18 mouse cellular contexts compared by ENCODE assay signal in genomic region chr5:148153403-148153713, GRCm38 (mm10).
DNase-seq lines count a peak whose midpoint lies in the region; ATAC-seq and TF ChIP-seq lines count a peak whose summit lies in the region.
"Had no signal": no experiment of that assay in that cellular context is flagged by ENCODE, and none has a peak within 500 bp of the region (broad histone marks: within the 10 kb centered on the region; RNA-seq: fewer than 3 reads in every experiment).

No protein-coding gene starts in this region.

- no peak overlapping the region for H3K4me3 ChIP-seq in lung, embryonic 14.5 days (ENCODE audit: low read depth, low read length)
- H3K4me3 ChIP-seq in forebrain, postnatal 0 days (ENCODE audit: low read depth, low read length): no peak overlapping the region
- no peak overlapping the region for H3K4me3 ChIP-seq in hindbrain, postnatal 0 days (ENCODE audit: low read length)
- H3K4me3 ChIP-seq in neural tube, embryonic 15.5 days (replicated peaks): no peak overlapping the region
- H3K4me3 ChIP-seq: heart, adult 2 months; liver, embryonic 15.5 days; megakaryocyte, embryonic 14.5 days had no signal

- peaks cover 3% of the 10 kb centered on the region; the same call in 1 of the 2 replicates for H3K9me3 ChIP-seq in lung, embryonic 14.5 days (ENCODE audit: low read depth, low read length)
- no peaks in the 10 kb centered on the region for H3K9me3 ChIP-seq in forebrain, postnatal 0 days (ENCODE audit: low read length)
- H3K9me3 ChIP-seq in hindbrain, postnatal 0 days (ENCODE audit: low read length): 0 out of 2 replicates have a peak, but pooled peaks cover 3% of the 10 kb centered on the region
- H3K9me3 ChIP-seq in neural tube, embryonic 15.5 days (replicated peaks): no peaks in the 10 kb centered on the region
- H3K9me3 ChIP-seq: liver, embryonic 15.5 days had no signal

- no peaks in the 10 kb centered on the region for H3K36me3 ChIP-seq in lung, embryonic 14.5 days (ENCODE audit: insufficient read depth)
- H3K36me3 ChIP-seq in forebrain, postnatal 0 days (ENCODE audit: insufficient read depth): no peaks in the 10 kb centered on the region
- no peaks in the 10 kb centered on the region for H3K36me3 ChIP-seq in hindbrain, postnatal 0 days (ENCODE audit: insufficient read depth, low read length)
- H3K36me3 ChIP-seq in neural tube, embryonic 15.5 days: no peaks in the 10 kb centered on the region
- H3K36me3 ChIP-seq: liver, embryonic 15.5 days had no signal

- H3K9ac ChIP-seq in lung, embryonic 14.5 days: no peak overlapping the region
- H3K9ac ChIP-seq in forebrain, postnatal 0 days: no peak overlapping the region
- H3K9ac ChIP-seq in hindbrain, postnatal 0 days (replicated peaks; ENCODE audit: low read length): no peak overlapping the region
- no peak overlapping the region for H3K9ac ChIP-seq in neural tube, embryonic 15.5 days (replicated peaks)
- H3K9ac ChIP-seq: liver, embryonic 15.5 days had no signal

- peak overlapping the region; percentile 35; the same call in 1 of the 2 replicates for H3K4me2 ChIP-seq in lung, embryonic 14.5 days
- peak overlapping the region; percentile 26; the same call in 1 of the 2 replicates for H3K4me2 ChIP-seq in forebrain, postnatal 0 days (ENCODE audit: low read depth)
- H3K4me2 ChIP-seq in hindbrain, postnatal 0 days (ENCODE audit: low read depth, low read length): peak overlapping the region; percentile 29; the same call in 1 of the 2 replicates
- peak overlapping the region; percentile 36 for H3K4me2 ChIP-seq in neural tube, embryonic 15.5 days
- H3K4me2 ChIP-seq: liver, embryonic 15.5 days had no signal

- 46% methylated on average over 9 of the region's 9 CpGs for WGBS in lung, embryonic 14.5 days
- 14% methylated on average over 9 of the region's 9 CpGs for WGBS in forebrain, postnatal 0 days
- WGBS in hindbrain, postnatal 0 days: 17% methylated on average over 9 of the region's 9 CpGs
- WGBS in neural tube, embryonic 15.5 days: 26% methylated on average over 9 of the region's 9 CpGs

- H3K27me3 ChIP-seq in lung, embryonic 14.5 days (ENCODE audit: insufficient read depth, low read length): no peaks in the 10 kb centered on the region
- no peaks in the 10 kb centered on the region for H3K27me3 ChIP-seq in forebrain, postnatal 0 days (ENCODE audit: insufficient read depth, low read length)
- no peaks in the 10 kb centered on the region for H3K27me3 ChIP-seq in hindbrain, postnatal 0 days (ENCODE audit: insufficient read depth, low read length)
- H3K27me3 ChIP-seq in neural tube, embryonic 15.5 days (replicated peaks): no peaks in the 10 kb centered on the region
- H3K27me3 ChIP-seq: CH12.LX; liver, embryonic 15.5 days; megakaryocyte, embryonic 14.5 days had no signal

- H3K27ac ChIP-seq in lung, embryonic 14.5 days (ENCODE audit: low read depth): no peak overlapping the region
- no peak overlapping the region for H3K27ac ChIP-seq in forebrain, postnatal 0 days (ENCODE audit: low read depth, low read length)
- no peak overlapping the region for H3K27ac ChIP-seq in hindbrain, postnatal 0 days
- H3K27ac ChIP-seq in neural tube, embryonic 15.5 days (replicated peaks): peak overlapping the region; percentile 70
- H3K27ac ChIP-seq: heart, adult 2 months; liver, embryonic 15.5 days had no signal

- no peak for ATAC-seq in lung, embryonic 14.5 days (ENCODE audit: insufficient read depth)
- ATAC-seq in forebrain, postnatal 0 days: no peak
- ATAC-seq in hindbrain, postnatal 0 days: no peak
- ATAC-seq in neural tube, embryonic 15.5 days (ENCODE audit: low FRiP score): no peak

- no peak for DNase-seq in lung, embryonic 14.5 days
- no peak for DNase-seq in lung, postnatal 14 days
- no peak for DNase-seq in forebrain, postnatal 0 days
- no peak for DNase-seq in hindbrain, postnatal 0 days (ENCODE audit: low spot score)
- DNase-seq in cerebellum, adult 18-20 months: no peak
- no peak for DNase-seq in adrenal gland, postnatal 36 days
- DNase-seq: adrenal gland, postnatal 14 days; cerebellum, postnatal 25 days; heart, adult 2 months; kidney, adult 2 months; kidney, postnatal 36 days; lung, postnatal 10 days; right cerebral cortex, postnatal 25 days; thymus, postnatal 25 days had no signal

- no peaks in the 10 kb centered on the region for H3K4me1 ChIP-seq in lung, embryonic 14.5 days (ENCODE audit: insufficient read depth)
- 0 out of 2 replicates have a peak, but pooled peaks cover 6% of the 10 kb centered on the region for H3K4me1 ChIP-seq in forebrain, postnatal 0 days (ENCODE audit: insufficient read depth)
- peaks cover 3% of the 10 kb centered on the region; the same call in 1 of the 2 replicates for H3K4me1 ChIP-seq in hindbrain, postnatal 0 days (ENCODE audit: insufficient read depth, low read length)
- H3K4me1 ChIP-seq in neural tube, embryonic 15.5 days: peaks cover 25% of the 10 kb centered on the region
- H3K4me1 ChIP-seq: liver, embryonic 15.5 days; megakaryocyte, embryonic 14.5 days had no signal

- no peak for TF ChIP-seq CTCF in lung, embryonic 14.5 days (IDR thresholded peaks at IDR 0.05; ENCODE audit: low read depth)
- TF ChIP-seq CTCF in forebrain, postnatal 0 days (IDR thresholded peaks at IDR 0.05; ENCODE audit: low read depth): no peak
- no peak for TF ChIP-seq CTCF in hindbrain, postnatal 0 days (IDR thresholded peaks at IDR 0.05; ENCODE audit: low read depth)
